Mouse (Mus musculus) liver, embryonic 11.5 days (tissue): ENCODE data around the gene Naa38. TPM values are rescaled to one million over a fixed set of nuclear protein-coding genes. Genes with fewer than 3 reads are reported as not detected.
A peak's percentile ranks its signal among the peaks of the same experiment; 100 is the strongest.
"Not testable (repeated sequence)": the region's sequence is repeated elsewhere in the genome, so short reads cannot be mapped to it uniquely, and the experiment has no call there.

Source experiments
- ATAC-seq: fragments of 200-750 bp; cut with Nextera tagmentation; replicated peaks from 2 replicates; pipeline ENCODE4 v1.8.0; 2017; ENCODE audit warnings: moderate number of reproducible peaks, mild to moderate bottlenecking, moderate TSS enrichment, moderate library complexity; ENCODE audit not compliant: low FRiP score
- DNase-seq: peaks from one replicate; pipeline ENCODE4 v3.0.0-alpha.2; 2017; ENCODE audit warnings: low spot score
- H3K27ac ChIP-seq: fragments of 300-500 bp; sonication (generic); 2 replicates; pipeline ENCODE4 v1.5.1; 2014; ENCODE audit warnings: mild to moderate bottlenecking, low read depth, low read length, control low read depth
- H3K27me3 ChIP-seq: fragments of 300-500 bp; sonication (generic); replicated peaks from 2 replicates; pipeline ENCODE4 v1.6.1; 2014; ENCODE audit warnings: low read length, mixed read lengths; ENCODE audit not compliant: control insufficient read depth, insufficient read depth
- H3K36me3 ChIP-seq: fragments of 300-500 bp; sonication (generic); 2 replicates; pipeline ENCODE4 v1.6.1; 2014; ENCODE audit warnings: mild to moderate bottlenecking, low read length, moderate library complexity, mixed read lengths; ENCODE audit not compliant: control insufficient read depth, insufficient read depth
- H3K4me1 ChIP-seq: fragments of 300-500 bp; sonication (generic); replicated peaks from 2 replicates; pipeline ENCODE4 v1.6.1; 2014; ENCODE audit warnings: low read length, mixed read lengths; ENCODE audit not compliant: control insufficient read depth, insufficient read depth
- H3K4me2 ChIP-seq: fragments of 300-500 bp; sonication (generic); 2 replicates; pipeline ENCODE4 v1.6.1; 2014; ENCODE audit warnings: mild to moderate bottlenecking, control low read depth, moderate library complexity
- H3K4me3 ChIP-seq: fragments of 300-500 bp; sonication (generic); 2 replicates; pipeline ENCODE4 v1.5.1; 2014; ENCODE audit warnings: low read depth, low read length, control low read depth
- H3K9ac ChIP-seq: fragments of 300-500 bp; sonication (generic); 2 replicates; pipeline ENCODE4 v1.6.1; 2014; ENCODE audit warnings: low read depth, low read length, control low read depth
- H3K9me3 ChIP-seq: fragments of 300-500 bp; sonication (generic); 2 replicates; pipeline ENCODE4 v1.6.1; 2016; ENCODE audit warnings: low read length, inconsistent platforms, mixed read lengths; ENCODE audit not compliant: control insufficient read depth
- WGBS: fragments of 180-500 bp; shearing (Covaris S2); extraction: QIAGEN DNeasy Blood & Tissue Kit; methylation state at CpG from one replicate; pipeline ENCODE4 v1.1.7; 2014; 5-methylcytosine and 5-hydroxymethylcytosine counted together
- polyA plus RNA-seq: library from polyadenylated mRNA; unstranded; fragments of >200 nt; fragmentation: Nextera tagmentation; extraction: Ambion mirVana; gene quantifications from 2 replicates; pipeline ENCODE4 v1.2.1, GENCODE M21; 2014

The Naa38 gene
- polyA plus RNA-seq, result 151 and 178 TPM in 2 replicates

- under 1% methylated on average over 24 of the region's 24 CpGs for WGBS
Observed at GRCm38 (mm10) chr11:69395235-69395633, at the start of gene Naa38, which contains the start of gene Cyb5d1. Gene Naa38, plus strand, starts transcription at chr11:69395487. Gene Cyb5d1, minus strand, starts transcription at chr11:69395631.

GRCm38 (mm10) chr11:69346441-69346840 lies 48.8 kb upstream of the Naa38 start:
- Histone ChIP-seq H3K9ac (no peak overlapping the region), H3K36me3 (peaks cover 8% of the 10 kb centered on the region; the same call in 1 of the 2 replicates)

More at GRCm38 (mm10) chr11:69395235-69395633, at the start of gene Naa38, which contains the start of gene Cyb5d1:
- peak within 1 kb of the TSS; percentile 83 for H3K9ac ChIP-seq
- H3K27me3 ChIP-seq, H3K9me3 ChIP-seq, H3K36me3 ChIP-seq: not testable (repeated sequence)
- DNase-seq, result peak; percentile 86
- ATAC-seq, result peak; percentile 76
- H3K4me3 ChIP-seq, result peak within 1 kb of the TSS; percentile 77
- H3K27ac ChIP-seq, result peak within 1 kb of the TSS; percentile 93
- H3K4me2 ChIP-seq, result peak within 1 kb of the TSS; percentile 96
- H3K4me1 ChIP-seq, result peaks cover 41% of the 10 kb centered on the region

GRCm38 (mm10) chr11:69356544-69356943 lies 38.7 kb upstream of the Naa38 start:
- Histone ChIP-seq H3K36me3 (peaks cover 19% of the 10 kb centered on the region), H3K4me2 (no peak overlapping the region), H3K4me1 (no peaks in the 10 kb centered on the region), H3K27me3 (peaks cover 6% of the 10 kb centered on the region), H3K9me3 (no peaks in the 10 kb centered on the region), H3K4me3 (no peak overlapping the region), H3K27ac (no peak overlapping the region), H3K9ac (no peak overlapping the region)
- ATAC-seq (no peak), DNase-seq (no peak)
- 93% methylated on average over 5 of the region's 5 CpGs for WGBS

More at GRCm38 (mm10) chr11:69346441-69346840, 48.8 kb upstream of the Naa38 start:
- ATAC-seq (no peak), DNase-seq (no peak)
- Histone ChIP-seq H3K27me3 (peaks cover 9% of the 10 kb centered on the region), H3K9me3 (no peaks in the 10 kb centered on the region), H3K4me3 (no peak overlapping the region), H3K27ac (no peak overlapping the region), H3K4me1 (no peaks in the 10 kb centered on the region), H3K4me2 (no peak overlapping the region)
- 76% methylated on average over 26 of the region's 26 CpGs for WGBS

GRCm38 (mm10) chr11:69357690-69358089 lies 37.6 kb upstream of the Naa38 start:
- no peak overlapping the region for H3K4me2 ChIP-seq
- ATAC-seq, result no peak
- 85% methylated on average over 12 of the region's 12 CpGs for WGBS
- no peak overlapping the region for H3K4me3 ChIP-seq
- no peaks in the 10 kb centered on the region for H3K9me3 ChIP-seq
- no peak overlapping the region for H3K9ac ChIP-seq
- no peak overlapping the region for H3K27ac ChIP-seq
- H3K27me3 ChIP-seq, result peaks cover 6% of the 10 kb centered on the region
- no peaks in the 10 kb centered on the region for H3K4me1 ChIP-seq
- H3K36me3 ChIP-seq, result peaks cover 20% of the 10 kb centered on the region
- DNase-seq, result no peak

- ATAC-seq, result no peak
- H3K36me3 ChIP-seq, result peaks cover 19% of the 10 kb centered on the region
- H3K4me1 ChIP-seq, result peaks cover 19% of the 10 kb centered on the region
Observed at GRCm38 (mm10) chr11:69362021-69362420, 33.3 kb upstream of the Naa38 start.

GRCm38 (mm10) chr11:69362479-69362878 lies 32.8 kb upstream of the Naa38 start:
- Histone ChIP-seq H3K27ac (no peak overlapping the region), H3K4me2 (no peak overlapping the region), H3K36me3 (peaks cover 17% of the 10 kb centered on the region), H3K4me3 (no peak overlapping the region), H3K9ac (no peak overlapping the region), H3K9me3 (no peaks in the 10 kb centered on the region), H3K4me1 (peaks cover 21% of the 10 kb centered on the region), H3K27me3 (peaks cover 14% of the 10 kb centered on the region)
- WGBS, result 77% methylated on average over 2 of the region's 2 CpGs
- ATAC-seq (no peak), DNase-seq (no peak)

More at GRCm38 (mm10) chr11:69362021-69362420, 33.3 kb upstream of the Naa38 start:
- Histone ChIP-seq H3K9ac (no peak overlapping the region), H3K4me3 (no peak overlapping the region), H3K4me2 (no peak overlapping the region), H3K9me3 (no peaks in the 10 kb centered on the region), H3K27ac (no peak overlapping the region), H3K27me3 (peaks cover 12% of the 10 kb centered on the region)
- no peak for DNase-seq
- 75% methylated on average over 7 of the region's 7 CpGs for WGBS

GRCm38 (mm10) chr11:69364376-69364775 lies 30.9 kb upstream of the Naa38 start:
- WGBS, result 53% methylated on average over 8 of the region's 8 CpGs
- no peak overlapping the region for H3K9ac ChIP-seq
- 0 out of 2 replicates have a peak overlapping the region, but pooled peaks have one; percentile 5 for H3K27ac ChIP-seq
- H3K9me3 ChIP-seq, result no peaks in the 10 kb centered on the region
- DNase-seq, result no peak
- peak overlapping the region; percentile 36 for H3K4me2 ChIP-seq
- no peak overlapping the region for H3K4me3 ChIP-seq
- H3K36me3 ChIP-seq, result peaks cover 9% of the 10 kb centered on the region; the same call in 1 of the 2 replicates
- peaks cover 24% of the 10 kb centered on the region for H3K27me3 ChIP-seq
- peaks cover 32% of the 10 kb centered on the region for H3K4me1 ChIP-seq
- no peak for ATAC-seq

GRCm38 (mm10) chr11:69364910-69365309 lies 30.4 kb upstream of the Naa38 start:
- Histone ChIP-seq H3K27ac (peak overlapping the region; percentile 5; the same call in 1 of the 2 replicates), H3K4me1 (peaks cover 32% of the 10 kb centered on the region), H3K4me2 (peak overlapping the region; percentile 36), H3K27me3 (peaks cover 23% of the 10 kb centered on the region), H3K9me3 (no peaks in the 10 kb centered on the region), H3K9ac (no peak overlapping the region), H3K4me3 (no peak overlapping the region), H3K36me3 (peaks cover 9% of the 10 kb centered on the region; the same call in 1 of the 2 replicates)
- no peak for DNase-seq
- ATAC-seq, result no peak
- 16% methylated on average over 6 of the region's 6 CpGs for WGBS

GRCm38 (mm10) chr11:69365722-69366121 lies 29.6 kb upstream of the Naa38 start:
- Histone ChIP-seq H3K4me3 (peak overlapping the region; percentile 88), H3K9me3 (no peaks in the 10 kb centered on the region), H3K9ac (peak overlapping the region; percentile 39), H3K4me1 (peaks cover 35% of the 10 kb centered on the region), H3K4me2 (peak overlapping the region; percentile 98), H3K36me3 (peaks cover 6% of the 10 kb centered on the region; the same call in 1 of the 2 replicates), H3K27ac (peak overlapping the region; percentile 54), H3K27me3 (peaks cover 18% of the 10 kb centered on the region)
- ATAC-seq (no peak), DNase-seq (no peak)
- WGBS, result 40% methylated on average over 6 of the region's 6 CpGs
